Mouse (Mus musculus): Measurements from ENCODE around the gene Cbl. TPM values are rescaled to one million over a fixed set of nuclear protein-coding genes. Genes with fewer than 3 reads are reported as not detected.

Gene Cbl
- polyA plus RNA-seq (2015; fragmentation: Nextera tagmentation; extraction: Ambion mirVana), result 17.5 and 19.6 TPM in 2 replicates

GRCm38 (mm10) chr9:44233802-44234478 lies at the start of gene Cbl:
Gene Cbl, minus strand, starts transcription at chr9:44234049.
- under 1% methylated on average over 74 of the region's 76 CpGs for WGBS

GRCm38 (mm10) chr9:44283183-44283582 lies 49.3 kb upstream of the Cbl start:
- ATAC-seq (ENCODE audit: low FRiP score, low read depth), result no peak

More at GRCm38 (mm10) chr9:44233802-44234478, at the start of gene Cbl:
- peak within 1 kb of the TSS; percentile 82 for H3K4me3 ChIP-seq
- H3K36me3 ChIP-seq, result no peaks in the 10 kb centered on the region
- no peaks in the 10 kb centered on the region for H3K27me3 ChIP-seq
- H3K9ac ChIP-seq, result peak within 1 kb of the TSS; percentile 87
- peak; percentile 93 for ATAC-seq (ENCODE audit: low FRiP score, low read depth)
- no peaks in the 10 kb centered on the region for H3K9me3 ChIP-seq
- peak within 1 kb of the TSS; percentile 93 for H3K27ac ChIP-seq
- peaks cover 26% of the 10 kb centered on the region for H3K4me1 ChIP-seq
- H3K4me2 ChIP-seq (replicated peaks), result peak within 1 kb of the TSS; percentile 70

GRCm38 (mm10) chr9:44269973-44270372 lies 36.1 kb upstream of the Cbl start:
- Histone ChIP-seq H3K27ac (no peak overlapping the region), H3K4me2 (replicated peaks) (no peak overlapping the region), H3K27me3 (no peaks in the 10 kb centered on the region), H3K36me3 (peaks cover 9% of the 10 kb centered on the region), H3K9me3 (no peaks in the 10 kb centered on the region), H3K4me3 (no peak overlapping the region), H3K9ac (no peak overlapping the region), H3K4me1 (peaks cover 16% of the 10 kb centered on the region)
- WGBS, result 81% methylated on average over 4 of the region's 4 CpGs
- no peak for ATAC-seq (ENCODE audit: low FRiP score, low read depth)

More at GRCm38 (mm10) chr9:44283183-44283582, 49.3 kb upstream of the Cbl start:
- Histone ChIP-seq H3K4me1 (peaks cover 11% of the 10 kb centered on the region), H3K4me3 (no peak overlapping the region), H3K9me3 (no peaks in the 10 kb centered on the region), H3K36me3 (peaks cover 37% of the 10 kb centered on the region), H3K9ac (no peak overlapping the region), H3K4me2 (replicated peaks) (no peak overlapping the region), H3K27me3 (peaks cover 18% of the 10 kb centered on the region), H3K27ac (no peak overlapping the region)
- WGBS, result 69% methylated on average over 5 of the region's 5 CpGs

DNA sequence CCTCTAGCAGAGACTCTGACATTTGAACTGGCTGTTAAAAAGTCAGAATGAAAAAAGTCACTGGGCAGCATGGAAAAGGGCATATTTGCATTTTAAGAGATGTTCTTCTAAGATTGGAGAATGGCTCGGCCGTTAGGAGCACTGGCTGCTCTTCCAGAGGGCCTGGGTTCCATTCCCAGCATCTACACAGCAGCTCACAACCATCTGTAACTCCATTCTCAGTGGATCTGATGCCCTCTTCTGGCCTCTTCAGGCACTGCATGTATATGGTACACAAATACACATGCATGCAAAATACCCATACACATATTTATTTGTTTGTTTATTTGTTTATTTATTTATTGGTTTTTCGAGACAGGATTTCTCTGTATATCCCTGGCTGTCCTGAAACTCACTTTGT lies 35.2 kb upstream of the Cbl start:
- Histone ChIP-seq H3K36me3 (0 out of 2 replicates have a peak, but pooled peaks cover 1% of the 10 kb centered on the region), H3K4me3 (no peak overlapping the region), H3K4me1 (peaks cover 16% of the 10 kb centered on the region), H3K9me3 (no peaks in the 10 kb centered on the region), H3K27ac (no peak overlapping the region), H3K9ac (no peak overlapping the region), H3K4me2 (replicated peaks) (no peak overlapping the region), H3K27me3 (no peaks in the 10 kb centered on the region)
- 82% methylated on average over 3 of the region's 3 CpGs for WGBS
- ATAC-seq (ENCODE audit: low FRiP score, low read depth), result no peak

- 86% methylated on average over 6 of the region's 6 CpGs for WGBS
- Histone ChIP-seq H3K27ac (peak within 1 kb of the TSS; percentile 75; the same call in 1 of the 2 replicates), H3K4me3 (peak within 1 kb of the TSS; percentile 57), H3K4me2 (replicated peaks) (peak within 1 kb of the TSS; percentile 82), H3K4me1 (peaks cover 16% of the 10 kb centered on the region), H3K9me3 (no peaks in the 10 kb centered on the region), H3K27me3 (no peaks in the 10 kb centered on the region), H3K9ac (peak within 1 kb of the TSS; percentile 90), H3K36me3 (peaks cover 3% of the 10 kb centered on the region)
- ATAC-seq (ENCODE audit: low FRiP score, low read depth), result no peak
Measured at GRCm38 (mm10) chr9:44268432-44268831, 34.6 kb upstream of the Cbl start, which contains the start of gene Nlrx1. Gene Nlrx1, minus strand, starts transcription at chr9:44268599.

- WGBS, result 5% methylated on average over 26 of the region's 28 CpGs
- H3K27ac ChIP-seq, result peak overlapping the region; percentile 75; the same call in 1 of the 2 replicates
- ATAC-seq (ENCODE audit: low FRiP score, low read depth), result peak; percentile 84; the same call in 1 of the 2 replicates
Measured at GRCm38 (mm10) chr9:44268027-44268360, 34.1 kb upstream of the Cbl start.

GRCm38 (mm10) chr9:44267319-44268026 lies 33.6 kb upstream of the Cbl start:
- Histone ChIP-seq H3K4me2 (replicated peaks) (peak overlapping the region; percentile 82), H3K4me3 (peak overlapping the region; percentile 57), H3K9me3 (no peaks in the 10 kb centered on the region), H3K36me3 (peaks cover 10% of the 10 kb centered on the region), H3K9ac (peak overlapping the region; percentile 90), H3K27me3 (no peaks in the 10 kb centered on the region), H3K4me1 (peaks cover 16% of the 10 kb centered on the region), H3K27ac (peak overlapping the region; percentile 75; the same call in 1 of the 2 replicates)
- ATAC-seq (ENCODE audit: low FRiP score, low read depth), result no peak
- WGBS, result 12% methylated on average over 23 of the region's 23 CpGs

More at GRCm38 (mm10) chr9:44268027-44268360, 34.1 kb upstream of the Cbl start:
- peak overlapping the region; percentile 82 for H3K4me2 ChIP-seq (replicated peaks)
- peaks cover 16% of the 10 kb centered on the region for H3K4me1 ChIP-seq
- peaks cover 6% of the 10 kb centered on the region for H3K36me3 ChIP-seq
- peak overlapping the region; percentile 90 for H3K9ac ChIP-seq
- no peaks in the 10 kb centered on the region for H3K27me3 ChIP-seq
- no peaks in the 10 kb centered on the region for H3K9me3 ChIP-seq
- H3K4me3 ChIP-seq, result peak overlapping the region; percentile 57

DNA sequence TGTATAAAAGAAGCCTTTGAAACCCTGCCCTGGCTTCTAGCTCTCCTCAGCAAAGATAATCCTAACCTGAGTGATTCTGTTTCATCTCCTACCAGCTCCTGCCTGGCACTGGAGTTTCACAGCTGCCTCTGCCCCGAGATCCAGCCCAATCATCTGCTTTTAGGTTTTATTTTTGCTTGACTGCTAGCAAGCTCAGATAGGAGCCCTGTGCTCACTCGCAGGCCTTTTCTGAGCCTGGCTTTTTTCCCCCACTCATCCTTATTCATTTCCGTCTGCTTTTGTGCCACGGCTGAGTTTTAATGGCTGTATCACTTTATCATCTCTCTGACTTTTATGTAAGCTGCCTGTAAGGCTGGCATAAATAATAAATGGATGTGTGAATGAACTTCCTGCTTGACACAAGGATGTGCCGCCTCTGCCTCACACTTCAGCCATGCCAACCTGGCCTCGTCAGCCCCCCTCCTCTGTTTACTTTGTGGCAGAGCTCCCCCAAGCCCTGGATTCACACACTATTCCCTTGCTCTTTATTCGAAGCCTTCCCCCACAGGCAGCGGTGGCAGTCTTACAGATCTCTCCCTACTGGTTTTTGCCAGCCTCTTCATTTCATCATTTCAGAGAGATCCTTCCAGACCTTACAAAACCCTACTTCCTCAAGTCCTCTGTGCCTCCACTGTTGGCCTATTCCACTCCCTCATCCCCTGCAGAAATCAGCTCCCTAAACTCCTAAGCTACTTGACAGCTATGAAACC lies 32.8 kb upstream of the Cbl start:
- H3K4me3 ChIP-seq, result peak overlapping the region; percentile 57; the same call in 1 of the 2 replicates
- no peaks in the 10 kb centered on the region for H3K27me3 ChIP-seq
- ATAC-seq (ENCODE audit: low FRiP score, low read depth), result no peak
- H3K4me2 ChIP-seq (replicated peaks), result peak overlapping the region; percentile 82
- H3K9ac ChIP-seq, result peak overlapping the region; percentile 90
- H3K4me1 ChIP-seq, result peaks cover 16% of the 10 kb centered on the region
- H3K27ac ChIP-seq, result 0 out of 2 replicates have a peak overlapping the region, but pooled peaks have one; percentile 75
- H3K9me3 ChIP-seq, result no peaks in the 10 kb centered on the region
- 63% methylated on average over 8 of the region's 8 CpGs for WGBS
- peaks cover 14% of the 10 kb centered on the region for H3K36me3 ChIP-seq

- Histone ChIP-seq H3K9me3 (no peaks in the 10 kb centered on the region), H3K4me1 (no peaks in the 10 kb centered on the region; the same call in 1 of the 2 replicates), H3K9ac (peak overlapping the region; percentile 36; the same call in 1 of the 2 replicates), H3K4me3 (no peak overlapping the region), H3K36me3 (peaks cover 18% of the 10 kb centered on the region), H3K27ac (no peak overlapping the region), H3K4me2 (replicated peaks) (no peak overlapping the region), H3K27me3 (no peaks in the 10 kb centered on the region)
- WGBS, result 84% methylated on average over 14 of the region's 14 CpGs
- no peak for ATAC-seq (ENCODE audit: low FRiP score, low read depth)
Measured at GRCm38 (mm10) chr9:44261388-44261787, 27.5 kb upstream of the Cbl start.

DNA sequence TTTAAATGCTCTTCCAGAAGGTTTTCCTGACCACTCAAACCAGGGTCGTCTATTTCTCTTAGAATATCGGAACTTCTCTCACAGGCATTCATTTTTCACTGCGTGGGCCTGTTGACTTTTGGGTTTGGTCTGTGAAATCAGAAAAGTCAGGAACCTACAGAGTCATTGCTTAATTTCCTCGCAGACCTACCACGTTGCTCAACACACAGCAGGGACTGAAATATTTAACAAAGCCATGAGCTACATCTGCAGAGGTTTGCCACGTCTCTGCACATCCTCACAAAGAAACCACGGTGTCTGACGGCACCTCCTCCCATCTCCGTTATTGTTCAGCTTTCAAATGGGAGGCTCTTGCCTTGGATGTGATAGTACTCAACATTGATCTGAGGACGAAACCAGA lies 25.2 kb upstream of the Cbl start:
- no peak overlapping the region for H3K27ac ChIP-seq
- H3K9me3 ChIP-seq, result no peaks in the 10 kb centered on the region
- peaks cover 19% of the 10 kb centered on the region for H3K4me1 ChIP-seq
- no peaks in the 10 kb centered on the region for H3K27me3 ChIP-seq
- no peak for ATAC-seq (ENCODE audit: low FRiP score, low read depth)
- peaks cover 18% of the 10 kb centered on the region for H3K36me3 ChIP-seq
- 82% methylated on average over 10 of the region's 10 CpGs for WGBS
- no peak overlapping the region for H3K4me3 ChIP-seq
- H3K4me2 ChIP-seq (replicated peaks), result no peak overlapping the region
- H3K9ac ChIP-seq, result no peak overlapping the region

DNA sequence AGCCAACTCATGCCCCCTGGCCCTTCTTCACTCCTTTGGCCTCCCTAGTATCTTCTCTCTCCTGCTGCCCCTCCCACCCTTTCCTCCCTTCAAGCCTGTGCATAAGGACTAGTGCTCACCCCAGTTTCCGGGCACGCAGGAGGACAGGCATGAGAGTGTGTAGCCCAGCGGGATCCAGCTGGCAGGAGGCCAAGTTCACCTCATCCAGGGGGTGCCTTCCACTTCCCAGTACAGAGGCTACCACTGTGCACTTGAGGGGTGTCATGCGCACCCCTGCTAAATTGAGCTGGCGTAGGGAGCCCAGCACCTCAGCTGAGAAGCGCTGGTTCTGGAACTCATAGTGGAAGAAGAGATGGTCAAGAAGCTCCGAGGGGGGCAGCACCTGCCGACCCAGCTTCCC lies 22.4 kb upstream of the Cbl start:
- Histone ChIP-seq H3K27me3 (no peaks in the 10 kb centered on the region), H3K36me3 (peaks cover 4% of the 10 kb centered on the region; the same call in 1 of the 2 replicates), H3K9me3 (no peaks in the 10 kb centered on the region), H3K9ac (no peak overlapping the region), H3K27ac (no peak overlapping the region), H3K4me3 (no peak overlapping the region), H3K4me1 (peaks cover 29% of the 10 kb centered on the region), H3K4me2 (replicated peaks) (no peak overlapping the region)
- no peak for ATAC-seq (ENCODE audit: low FRiP score, low read depth)
- WGBS, result 80% methylated on average over 8 of the region's 8 CpGs
